Mouse (Mus musculus) bone marrow, adult 2 months (tissue): ENCODE measurements at regions not wholly inside any gene's neighbourhood (a gene's known extent, or its start where the extent isn't known, plus 50 kb on each side); places are given as distances from the start of the nearest gene placed in this dataset.
"Not testable (repeated sequence)": the region's sequence is repeated elsewhere in the genome, so short reads cannot be mapped to it uniquely, and the experiment has no call there.

ENCODE experiments used
- H3K27ac ChIP-seq: fragments of 200-500 bp; 2 replicates; pipeline ENCODE4 v1.5.1; 2012; ENCODE audit warnings: low read depth, mild to moderate bottlenecking, control low read depth, inconsistent platforms, low read length; ENCODE audit not compliant: control insufficient read depth, poor library complexity, insufficient read depth
- H3K4me1 ChIP-seq: fragments of 200-500 bp; 2 replicates; pipeline ENCODE4 v1.6.1; 2011; ENCODE audit warnings: low read length; ENCODE audit not compliant: control insufficient read depth, insufficient read depth
- H3K4me3 ChIP-seq: fragments of 200-500 bp; replicated peaks from 2 replicates; pipeline ENCODE3; 2011; ENCODE audit warnings: mild to moderate bottlenecking, low read depth, low read length, control low read depth; ENCODE audit not compliant: control insufficient read depth
- CTCF ChIP-seq: fragments of 200-500 bp; IDR thresholded peaks from 2 replicates; pipeline ENCODE4 v1.5.1; 2011; ENCODE audit warnings: low read length, control low read depth; ENCODE audit not compliant: control insufficient read depth, insufficient read depth
- POLR2A ChIP-seq: fragments of 200-500 bp; IDR thresholded peaks from 2 replicates; pipeline ENCODE4 v1.6.1; 2011; ENCODE audit warnings: low read depth, mild to moderate bottlenecking, control low read depth, low read length, borderline replicate concordance; ENCODE audit not compliant: control insufficient read depth
- WGBS: fragments of 180-500 bp; shearing (Covaris S2); methylation state at CpG from one replicate; pipeline ENCODE4 v1.1.7; 2018; 5-methylcytosine and 5-hydroxymethylcytosine counted together

DNA sequence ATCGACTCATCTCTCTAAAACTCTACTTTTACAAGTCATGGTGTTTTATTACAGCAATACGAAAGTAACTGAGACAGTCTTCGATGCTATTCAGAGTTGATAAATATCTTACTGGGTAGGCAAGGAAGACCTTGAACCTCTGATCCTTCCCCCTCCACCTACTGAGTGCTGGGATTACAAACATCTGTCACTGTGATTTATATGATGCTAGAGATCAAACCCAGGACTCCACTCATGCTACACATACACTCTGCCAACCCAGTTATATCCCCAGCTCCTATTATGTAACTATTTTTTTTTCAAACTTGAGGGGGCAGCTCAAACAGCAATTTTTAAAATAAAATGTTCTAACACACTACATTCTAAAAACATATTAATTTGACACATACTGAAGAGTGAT, 62.6 kb upstream of the Akap13 start:
- Histone ChIP-seq H3K27ac (no peak overlapping the region), H3K4me3 (no peak overlapping the region), H3K4me1 (no peaks in the 10 kb centered on the region; the same call in 1 of the 2 replicates)
- 57% methylated on average over 3 of the region's 3 CpGs for WGBS
- TF ChIP-seq POLR2A: no peak
- TF ChIP-seq CTCF: no peak

DNA sequence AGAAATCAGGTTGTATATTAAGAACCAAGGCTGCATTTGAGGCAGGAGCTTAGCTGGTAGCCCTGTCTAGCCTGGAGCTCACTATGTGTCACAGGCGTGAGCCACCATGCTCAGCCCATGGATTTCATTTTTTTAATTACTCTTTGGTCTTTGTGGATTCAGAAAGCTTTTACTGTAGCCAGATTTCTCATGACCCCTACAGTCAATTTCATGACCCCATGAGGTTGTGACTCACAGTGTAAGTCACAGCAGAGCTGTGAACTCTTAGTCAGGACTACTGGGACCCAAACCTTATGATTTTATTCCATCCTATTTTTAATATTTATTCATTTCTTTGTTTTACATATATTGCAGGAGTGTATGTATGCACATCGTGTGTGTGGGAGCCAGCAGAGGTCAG, 61.9 kb upstream of the Akap13 start:
- H3K4me1 ChIP-seq: no peaks in the 10 kb centered on the region; the same call in 1 of the 2 replicates
- no peak for TF ChIP-seq POLR2A
- TF ChIP-seq CTCF: no peak
- 75% methylated on average over 2 of the region's 2 CpGs for WGBS
- no peak overlapping the region for H3K27ac ChIP-seq
- H3K4me3 ChIP-seq: no peak overlapping the region

DNA sequence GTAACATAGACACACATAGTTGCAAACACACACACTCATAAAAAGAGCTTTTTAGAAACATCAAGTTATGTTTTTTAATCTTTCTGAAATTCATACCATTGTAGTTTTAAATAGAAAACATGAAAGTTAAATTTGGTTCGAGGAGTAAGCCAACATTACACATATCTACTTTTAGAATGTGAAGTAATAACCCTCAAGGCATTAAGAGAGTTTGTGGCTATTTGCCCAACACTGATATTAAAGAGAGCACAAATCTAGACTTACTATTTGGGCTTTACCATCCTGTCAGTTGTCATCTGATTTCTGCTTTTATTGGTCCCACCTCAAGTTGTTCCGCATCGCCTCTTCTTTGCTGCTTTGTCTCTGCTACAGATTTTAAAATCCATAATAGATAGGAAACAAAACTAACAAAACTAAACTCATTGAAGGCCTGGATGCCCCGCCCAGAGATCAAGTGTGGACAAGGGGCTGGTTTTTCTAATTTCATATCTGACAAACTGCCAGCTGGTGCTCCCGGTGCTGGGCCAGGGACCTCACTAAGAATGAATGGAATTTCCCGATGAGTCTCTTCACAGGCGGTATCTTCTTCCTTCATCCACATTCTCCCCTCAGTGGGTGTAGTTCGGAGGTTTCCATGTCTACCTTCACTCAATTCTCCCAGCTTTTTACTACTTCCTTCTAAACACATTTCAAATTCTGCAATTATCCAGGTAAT, 60.3 kb upstream of the Akap13 start:
- no peaks in the 10 kb centered on the region for H3K4me1 ChIP-seq
- TF ChIP-seq CTCF (no peak), POLR2A (no peak)
- no peak overlapping the region for H3K4me3 ChIP-seq
- H3K27ac ChIP-seq: no peak overlapping the region
- WGBS: 69% methylated on average over 8 of the region's 8 CpGs

DNA sequence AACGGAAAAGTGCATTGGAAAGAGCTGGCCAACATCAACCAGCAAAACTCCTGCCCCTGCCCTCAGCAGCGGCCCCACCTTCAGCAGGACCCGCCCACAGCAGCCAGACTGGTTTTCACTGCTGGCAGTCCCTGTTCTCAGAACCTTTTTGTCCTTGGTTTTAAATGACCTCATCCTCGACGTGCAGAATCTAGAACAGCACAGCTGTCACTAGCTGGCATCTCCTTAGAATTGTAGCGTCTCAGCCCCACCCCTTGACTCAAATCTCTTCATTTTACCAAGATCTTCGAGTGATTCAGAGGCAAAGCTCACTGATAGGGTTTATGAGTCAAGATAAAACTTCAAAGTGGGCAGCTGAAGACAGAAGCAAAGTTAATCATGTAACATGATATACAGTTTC, 57.8 kb upstream of the Akap13 start:
- Histone ChIP-seq H3K27ac (no peak overlapping the region), H3K4me3 (no peak overlapping the region), H3K4me1 (no peaks in the 10 kb centered on the region)
- 45% methylated on average over 7 of the region's 7 CpGs for WGBS
- TF ChIP-seq CTCF: no peak
- TF ChIP-seq POLR2A: no peak

DNA sequence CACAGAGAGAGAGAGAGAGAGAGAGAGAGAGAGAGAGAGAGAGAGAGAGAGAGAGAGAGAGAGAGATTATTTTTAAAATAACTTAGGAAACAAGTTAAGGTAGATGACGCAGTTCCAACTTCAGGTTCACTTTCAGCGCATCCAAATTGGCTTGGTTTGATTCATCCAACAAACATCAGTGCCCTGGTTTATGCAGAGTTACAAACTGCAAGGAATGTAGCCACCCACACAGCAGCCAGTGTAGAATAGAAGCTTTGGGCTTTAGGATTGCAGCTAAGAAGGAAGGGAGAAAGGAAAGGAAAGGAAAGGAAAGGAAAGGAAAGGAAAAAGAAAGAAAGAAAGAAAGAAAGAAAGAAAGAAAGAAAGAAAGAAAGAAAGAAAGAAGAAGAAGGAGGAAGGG, 56.9 kb upstream of the Akap13 start:
- not testable (repeated sequence) for H3K4me1 ChIP-seq, H3K27ac ChIP-seq, H3K4me3 ChIP-seq
- 81% methylated on average over 2 of the region's 2 CpGs for WGBS

DNA sequence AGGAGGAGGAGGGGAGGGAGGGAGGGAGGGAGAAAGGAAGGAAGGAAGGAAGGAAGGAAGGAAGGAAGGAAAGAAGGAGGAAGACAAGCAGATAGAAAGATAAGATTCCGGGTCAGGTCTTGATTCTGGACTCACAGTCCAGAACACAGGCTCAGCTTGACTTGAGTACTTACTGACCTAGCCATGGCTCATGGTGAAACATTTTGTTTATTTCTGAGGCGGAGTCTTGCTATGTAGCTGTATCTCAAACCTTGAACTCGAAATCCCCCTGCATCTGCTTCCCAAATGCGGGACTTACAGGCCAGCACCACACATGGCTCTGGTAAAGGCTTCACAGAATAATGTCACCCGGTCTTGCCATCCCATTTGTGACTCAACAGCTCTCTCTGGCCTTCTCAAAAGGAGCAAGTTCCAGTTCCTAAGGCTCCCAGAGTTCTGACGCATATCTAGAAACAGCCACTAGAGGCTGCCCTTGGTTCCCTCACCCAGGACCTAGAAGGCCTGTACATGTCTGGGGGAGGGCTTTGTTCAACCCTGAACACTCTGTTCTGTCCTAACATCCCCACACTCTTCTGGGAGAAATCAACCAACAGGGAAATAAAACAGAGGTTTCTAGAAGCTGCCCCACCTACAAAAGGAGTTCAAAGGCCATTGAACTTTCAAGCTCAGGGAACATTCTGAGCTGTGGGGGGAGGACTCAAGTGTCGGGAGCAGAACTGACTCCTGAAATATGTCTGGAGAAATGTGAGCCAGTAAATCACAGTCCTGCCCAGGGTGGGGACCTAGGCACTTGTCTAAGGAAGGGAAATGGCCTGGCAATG, 56.2 kb upstream of the Akap13 start:
- Histone ChIP-seq H3K4me1 (no peaks in the 10 kb centered on the region), H3K27ac (no peak overlapping the region), H3K4me3 (no peak overlapping the region)
- TF ChIP-seq POLR2A (no peak), CTCF (peak; percentile 42; the same call in 1 of the 2 replicates)
- 44% methylated on average over 7 of the region's 7 CpGs for WGBS

DNA sequence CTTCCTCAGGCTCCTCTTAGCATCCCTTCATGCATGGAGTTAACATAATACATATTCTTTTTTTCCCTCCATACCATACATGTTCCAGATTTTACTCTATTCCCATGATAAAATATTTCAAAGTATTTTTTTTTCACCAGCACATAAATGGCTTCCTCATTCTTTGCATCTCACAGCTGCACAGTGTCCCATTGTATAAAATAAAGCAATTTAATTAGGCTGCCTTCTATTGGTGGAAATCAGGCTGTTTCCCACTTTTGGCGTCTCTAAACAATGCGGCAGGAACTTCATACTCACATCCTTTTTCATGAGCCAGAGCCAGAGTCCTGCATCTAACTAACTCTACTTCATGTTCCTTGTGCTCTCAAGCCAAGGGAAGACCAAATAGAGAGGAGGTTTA, 54.9 kb upstream of the Akap13 start:
- TF ChIP-seq POLR2A (no peak), CTCF (no peak)
- no peaks in the 10 kb centered on the region for H3K4me1 ChIP-seq
- no peak overlapping the region for H3K27ac ChIP-seq
- WGBS: 75% methylated on average over 2 of the region's 2 CpGs
- H3K4me3 ChIP-seq: no peak overlapping the region

DNA sequence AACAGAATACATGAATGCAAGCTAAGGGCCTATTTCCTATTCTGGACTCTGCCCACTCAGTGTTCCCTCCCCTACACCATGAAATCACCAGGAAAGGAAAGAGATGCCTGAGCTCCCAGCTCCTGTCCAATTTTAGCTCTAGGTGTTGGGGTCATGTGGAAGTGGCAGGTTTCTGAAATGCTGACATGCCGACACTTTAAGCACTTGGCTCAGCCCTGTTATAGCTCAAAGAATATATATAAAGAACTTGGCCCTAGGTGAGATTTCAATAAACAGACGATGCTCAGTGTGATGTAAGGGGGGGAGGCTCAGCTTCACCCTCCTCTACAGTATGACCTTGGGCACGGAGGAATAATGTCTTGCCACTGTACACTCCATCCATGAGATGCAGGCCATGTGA, 50.4 kb upstream of the Akap13 start:
- H3K4me1 ChIP-seq: no peaks in the 10 kb centered on the region
- 72% methylated on average over 3 of the region's 3 CpGs for WGBS
- no peak overlapping the region for H3K4me3 ChIP-seq
- H3K27ac ChIP-seq: no peak overlapping the region
- TF ChIP-seq POLR2A: no peak
- TF ChIP-seq CTCF: no peak
